Mouse (Mus musculus) spleen, postnatal 0 days (tissue): ENCODE results near the gene Gcc2. TPM values are rescaled to one million over a fixed set of nuclear protein-coding genes. Genes with fewer than 3 reads are reported as not detected.

Experiments
- polyA plus RNA-seq: library from polyadenylated mRNA; unstranded; fragments of >200 nt; fragmentation: Nextera tagmentation; extraction: Ambion mirVana; gene quantifications from 2 replicates; pipeline ENCODE4 v1.2.1, GENCODE M21; 2015

The Gcc2 gene
- polyA plus RNA-seq: 35.2 and 41.0 TPM in 2 replicates

GRCm38 (mm10) chr10:58255213-58255892, at the start of gene Gcc2:
Gene Gcc2 (plus strand): TSS chr10:58255497.

GRCm38 (mm10) chr10:58224827-58225785, 30.2 kb upstream of the Gcc2 start, which contains the start of gene AW822073:
Gene AW822073 (minus strand): TSS chr10:58224930.

DNA sequence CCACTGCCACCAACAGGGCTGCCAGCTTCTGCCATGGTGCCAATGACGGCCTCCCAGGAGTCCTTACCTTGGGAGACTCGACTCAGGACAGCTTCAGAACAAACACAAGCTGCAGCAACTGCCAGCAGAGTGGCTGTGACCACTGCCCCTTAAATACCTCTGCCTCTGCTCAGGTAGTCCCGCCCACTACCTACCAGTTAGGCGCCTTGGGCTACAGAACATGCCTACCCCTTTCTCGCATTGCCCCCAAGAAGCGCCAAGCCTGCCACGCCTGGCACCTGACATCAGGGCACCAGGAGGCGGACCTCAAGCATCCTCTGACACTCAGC, 22.7 kb upstream of the Gcc2 start, which contains the start of gene Duxf3:
Duxf3 (minus strand) TSS at position 35 of the 329 bp plus-strand sequence.

DNA sequence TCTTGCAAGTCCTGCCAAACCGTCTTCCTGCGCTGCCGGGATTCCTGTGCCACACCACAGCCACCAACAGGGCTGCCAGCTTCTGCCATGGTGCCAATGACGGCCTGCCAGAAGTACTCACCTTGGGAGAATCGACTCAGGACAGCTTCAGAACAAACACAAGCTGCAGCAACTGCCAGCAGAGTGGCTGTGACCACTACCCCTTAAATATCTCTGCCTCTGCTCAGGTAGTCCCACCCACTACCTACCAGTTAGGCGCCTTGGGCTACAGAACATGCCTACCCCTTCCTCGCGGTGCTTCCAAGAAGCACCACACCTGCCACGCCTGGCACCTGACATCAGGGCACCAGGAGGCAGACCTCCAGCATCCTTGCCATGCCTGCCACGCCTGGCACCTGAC, 18.7 kb upstream of the Gcc2 start, which contains the start of gene Gm4981:
Gm4981 (minus strand) TSS at position 89 of the 400 bp plus-strand sequence.

GRCm38 (mm10) chr10:58323028-58323991, 68.0 kb downstream of the Gcc2 start, which contains the start of gene Lims1:
Gene Lims1 (plus strand): TSS chr10:58323466.

Other genes starting within 250 kb of the Gcc2 start
- not detected in 2 replicates for gene AW822073, start 30.6 kb upstream of the Gcc2 start, polyA plus RNA-seq
- not detected in 2 replicates for gene Duxf3, start 22.8 kb upstream of the Gcc2 start, polyA plus RNA-seq
- gene Gm4981, start 18.8 kb upstream of the Gcc2 start, polyA plus RNA-seq: not detected in 2 replicates
- 123 and 130 TPM in 2 replicates for gene Lims1, start 68.0 kb downstream of the Gcc2 start, polyA plus RNA-seq
- 22.4 and 23.8 TPM in 2 replicates for gene Ranbp2, start 191.4 kb downstream of the Gcc2 start, polyA plus RNA-seq
- gene Ccdc138, start 242.5 kb downstream of the Gcc2 start, polyA plus RNA-seq: 3.7 and 3.8 TPM in 2 replicates